Mouse (Mus musculus): Measurements from ENCODE around the gene Rabl2. TPM values are rescaled to one million over a fixed set of nuclear protein-coding genes. Genes with fewer than 3 reads are reported as not detected.

Gene Rabl2
- polyA plus RNA-seq, 1 experiment from 2014 or later = 38.4 TPM

DNA sequence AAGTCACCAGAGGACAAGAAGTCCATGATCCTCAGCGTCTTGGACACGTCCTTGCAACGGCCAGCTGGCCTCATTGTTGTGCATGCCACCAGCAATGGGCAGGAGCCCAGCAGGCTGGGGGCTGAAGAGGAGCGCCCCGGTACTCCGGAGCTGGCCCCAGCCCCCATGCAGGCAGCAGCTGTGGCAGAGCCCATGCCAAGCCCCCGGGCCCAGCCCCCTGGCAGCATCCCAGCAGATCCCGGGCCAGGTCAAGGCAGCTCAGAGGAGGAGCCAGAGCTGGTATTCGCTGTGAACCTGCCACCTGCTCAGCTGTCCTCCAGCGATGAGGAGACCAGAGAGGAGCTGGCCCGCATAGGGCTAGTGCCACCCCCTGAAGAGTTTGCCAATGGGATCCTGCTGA lies 42.9 kb downstream of the Rabl2 start:
- ATAC-seq (ENCODE audit: insufficient number of reproducible peaks, low FRiP score, low TSS enrichment, low read depth) = no peak
- H3K4me1 ChIP-seq = peaks cover 8% of the 10 kb centered on the region
- H3K9ac ChIP-seq = no peak overlapping the region
- H3K27ac ChIP-seq = no peak overlapping the region
- whole genome bisulfite sequencing = 31% methylated on average over 11 of the region's 11 CpGs
- H3K4me3 ChIP-seq = no peak overlapping the region
- peaks cover 31% of the 10 kb centered on the region for H3K27me3 ChIP-seq
- H3K36me3 ChIP-seq = peaks cover 29% of the 10 kb centered on the region
- H3K4me2 ChIP-seq = peak overlapping the region; percentile 48; the same call in 1 of the 2 replicates
- no peaks in the 10 kb centered on the region for H3K9me3 ChIP-seq

DNA sequence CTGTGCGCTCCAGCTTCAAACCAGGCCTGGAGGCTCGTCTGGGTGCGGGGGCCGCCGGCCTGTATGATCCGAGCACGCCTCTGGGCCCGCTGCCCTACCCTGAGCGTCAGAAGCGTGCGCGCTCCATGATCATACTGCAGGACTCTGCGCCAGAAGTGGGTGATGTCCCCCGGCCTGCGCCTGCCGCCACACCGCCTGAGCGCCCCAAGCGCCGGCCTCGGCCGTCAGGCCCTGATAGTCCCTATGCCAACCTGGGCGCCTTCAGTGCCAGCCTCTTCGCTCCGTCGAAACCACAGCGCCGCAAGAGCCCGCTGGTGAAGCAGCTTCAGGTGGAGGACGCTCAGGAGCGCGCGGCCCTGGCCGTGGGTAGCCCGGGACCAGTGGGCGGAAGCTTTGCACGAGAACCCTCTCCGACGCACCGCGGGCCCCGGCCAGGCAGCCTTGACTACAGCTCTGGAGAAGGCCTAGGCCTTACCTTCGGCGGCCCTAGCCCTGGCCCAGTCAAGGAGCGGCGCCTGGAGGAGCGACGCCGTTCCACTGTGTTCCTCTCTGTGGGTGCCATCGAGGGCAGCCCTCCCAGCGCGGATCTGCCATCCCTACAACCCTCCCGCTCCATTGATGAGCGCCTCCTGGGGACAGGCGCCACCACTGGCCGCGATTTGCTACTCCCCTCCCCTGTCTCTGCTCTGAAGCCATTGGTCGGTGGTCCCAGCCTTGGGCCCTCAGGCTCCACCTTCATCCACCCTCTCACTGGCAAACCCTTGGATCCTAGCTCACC lies 43.7 kb downstream of the Rabl2 start:
- Histone ChIP-seq H3K27me3 (peaks cover 31% of the 10 kb centered on the region), H3K4me2 (peak overlapping the region; percentile 48), H3K27ac (no peak overlapping the region), H3K36me3 (peaks cover 35% of the 10 kb centered on the region), H3K9ac (peak overlapping the region; percentile 8; the same call in 1 of the 2 replicates), H3K4me3 (peak overlapping the region; percentile 33), H3K4me1 (peaks cover 8% of the 10 kb centered on the region), H3K9me3 (no peaks in the 10 kb centered on the region)
- 24% methylated on average over 58 of the region's 58 CpGs for WGBS
- peak; percentile 12; the same call in 1 of the 2 replicates for ATAC-seq (ENCODE audit: insufficient number of reproducible peaks, low FRiP score, low TSS enrichment, low read depth)

- Histone ChIP-seq H3K4me3 (peak overlapping the region; percentile 33), H3K27me3 (peaks cover 31% of the 10 kb centered on the region), H3K36me3 (peaks cover 38% of the 10 kb centered on the region), H3K9me3 (no peaks in the 10 kb centered on the region), H3K27ac (no peak overlapping the region), H3K9ac (no peak overlapping the region), H3K4me2 (peak overlapping the region; percentile 48), H3K4me1 (peaks cover 8% of the 10 kb centered on the region)
- no peak for ATAC-seq (ENCODE audit: insufficient number of reproducible peaks, low FRiP score, low TSS enrichment, low read depth)
- 70% methylated on average over 8 of the region's 8 CpGs for WGBS
These were observed 44.4 kb downstream of the Rabl2 start for GRCm38 (mm10) chr15:89547321-89547720.

- no peak overlapping the region for H3K27ac ChIP-seq
- peaks cover 22% of the 10 kb centered on the region for H3K36me3 ChIP-seq
- peaks cover 31% of the 10 kb centered on the region for H3K27me3 ChIP-seq
- WGBS = 76% methylated on average over 7 of the region's 7 CpGs
- H3K4me3 ChIP-seq = no peak overlapping the region
- no peak overlapping the region for H3K9ac ChIP-seq
- ATAC-seq (ENCODE audit: insufficient number of reproducible peaks, low FRiP score, low TSS enrichment, low read depth) = no peak
- no peak overlapping the region for H3K4me2 ChIP-seq
- no peaks in the 10 kb centered on the region for H3K9me3 ChIP-seq
- H3K4me1 ChIP-seq = peaks cover 8% of the 10 kb centered on the region
These were observed 47.6 kb downstream of the Rabl2 start for GRCm38 (mm10) chr15:89544171-89544570.

- Histone ChIP-seq H3K9ac (no peak overlapping the region), H3K27ac (no peak overlapping the region), H3K36me3 (0 out of 2 replicates have a peak, but pooled peaks cover 11% of the 10 kb centered on the region), H3K4me1 (peaks cover 5% of the 10 kb centered on the region), H3K9me3 (no peaks in the 10 kb centered on the region), H3K4me3 (no peak overlapping the region), H3K27me3 (no peaks in the 10 kb centered on the region), H3K4me2 (no peak overlapping the region)
- ATAC-seq (ENCODE audit: insufficient number of reproducible peaks, low FRiP score, low TSS enrichment, low read depth) = no peak
- WGBS = 85% methylated on average over 10 of the region's 10 CpGs
These were observed 57.9 kb downstream of the Rabl2 start for GRCm38 (mm10) chr15:89533843-89534207.

DNA sequence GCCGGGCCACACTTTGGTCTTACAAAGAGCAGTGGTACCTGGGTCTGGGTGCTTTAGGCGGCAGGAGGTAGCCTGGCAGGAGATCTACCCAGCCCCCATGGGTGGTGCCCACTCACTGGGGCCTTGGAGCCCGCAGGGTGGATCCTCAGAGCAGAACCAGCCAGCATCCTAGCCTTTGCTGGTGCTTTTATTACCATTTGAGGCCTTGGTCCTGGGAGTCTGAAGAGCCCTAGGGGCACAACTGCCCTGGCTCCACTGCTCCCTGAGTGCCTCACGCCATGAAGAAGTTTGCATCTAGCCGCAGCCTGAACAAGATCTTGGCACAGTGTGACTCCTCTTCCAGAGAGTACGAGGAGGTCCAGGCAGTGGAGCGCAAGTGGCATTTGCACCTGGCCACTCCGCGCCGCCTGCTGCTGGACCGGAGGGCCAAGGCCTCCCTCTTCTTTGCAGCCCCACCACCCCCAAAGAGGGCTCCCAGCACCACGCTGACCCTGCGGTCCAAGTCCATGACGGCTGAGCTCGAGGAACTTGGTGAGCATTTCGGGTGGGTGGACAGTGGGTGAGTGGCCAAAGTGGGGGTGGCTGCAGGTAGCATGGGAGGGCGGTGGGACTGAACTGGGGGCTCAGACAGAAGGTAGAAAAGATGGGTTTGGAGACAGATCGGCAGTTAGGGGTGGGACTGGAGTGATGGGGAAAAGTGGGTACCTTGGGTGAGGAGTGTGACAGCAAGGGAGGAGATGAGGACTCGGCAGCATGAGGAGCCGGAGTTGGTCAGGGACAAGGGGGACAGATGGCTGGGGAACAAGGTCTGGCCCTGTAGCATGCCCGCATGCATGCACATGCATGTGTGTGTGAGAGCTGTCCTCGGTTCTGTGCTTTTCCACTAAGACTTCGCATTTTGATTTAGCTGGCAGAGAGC lies 58.5 kb downstream of the Rabl2 start:
- Histone ChIP-seq H3K4me1 (peaks cover 5% of the 10 kb centered on the region), H3K9me3 (no peaks in the 10 kb centered on the region), H3K36me3 (0 out of 2 replicates have a peak, but pooled peaks cover 11% of the 10 kb centered on the region), H3K27me3 (no peaks in the 10 kb centered on the region), H3K4me2 (no peak overlapping the region), H3K27ac (no peak overlapping the region), H3K9ac (no peak overlapping the region), H3K4me3 (no peak overlapping the region)
- 73% methylated on average over 23 of the region's 23 CpGs for WGBS
- no peak for ATAC-seq (ENCODE audit: insufficient number of reproducible peaks, low FRiP score, low TSS enrichment, low read depth)

Other genes starting within 250 kb of the Rabl2 start
- 67.8 and 77.2 TPM in 2 replicates for gene Lmf2, start 236.3 kb downstream of the Rabl2 start, polyA plus RNA-seq (2015; fragmentation: Nextera tagmentation; extraction: Ambion mirVana)
- 151 and 161 TPM in 2 replicates for gene Ncaph2, start 236.2 kb downstream of the Rabl2 start, polyA plus RNA-seq (2015; fragmentation: Nextera tagmentation; extraction: Ambion mirVana)
- gene Sco2, start 218.1 kb downstream of the Rabl2 start, polyA plus RNA-seq (2015; fragmentation: Nextera tagmentation; extraction: Ambion mirVana) = 5.5 and 5.6 TPM in 2 replicates
- 1.0 and 1.6 TPM in 2 replicates for gene Tymp, start 214.9 kb downstream of the Rabl2 start, polyA plus RNA-seq (2015; fragmentation: Nextera tagmentation; extraction: Ambion mirVana)
- 0.42 and 0.56 TPM in 2 replicates for gene Odf3b, start 212.6 kb downstream of the Rabl2 start, polyA plus RNA-seq (2015; fragmentation: Nextera tagmentation; extraction: Ambion mirVana)
- not detected in 2 replicates for gene Klhdc7b, start 207.0 kb downstream of the Rabl2 start, polyA plus RNA-seq (2015; fragmentation: Nextera tagmentation; extraction: Ambion mirVana)
- not detected in 2 replicates for gene Syce3, start 181.4 kb downstream of the Rabl2 start, polyA plus RNA-seq (2015; fragmentation: Nextera tagmentation; extraction: Ambion mirVana)
- gene Cpt1b, start 166.1 kb downstream of the Rabl2 start, polyA plus RNA-seq (2015; fragmentation: Nextera tagmentation; extraction: Ambion mirVana) = 0.91 and 6.1 TPM in 2 replicates
- 2.1 and 3.5 TPM in 2 replicates for gene C730034F03Rik, start 162.3 kb downstream of the Rabl2 start, polyA plus RNA-seq (2015; fragmentation: Nextera tagmentation; extraction: Ambion mirVana)
- 0.16 TPM in 1 of 2 replicates, not detected in the other for gene Gm44502, start 162.2 kb downstream of the Rabl2 start, polyA plus RNA-seq (2015; fragmentation: Nextera tagmentation; extraction: Ambion mirVana)
- gene Chkb, start 162.0 kb downstream of the Rabl2 start, polyA plus RNA-seq (2015; fragmentation: Nextera tagmentation; extraction: Ambion mirVana) = 53.0 and 55.5 TPM in 2 replicates
- 0.63 and 0.82 TPM in 2 replicates for gene Mapk8ip2, start 138.0 kb downstream of the Rabl2 start, polyA plus RNA-seq (2015; fragmentation: Nextera tagmentation; extraction: Ambion mirVana)
- gene Arsa, start 114.5 kb downstream of the Rabl2 start, polyA plus RNA-seq (2015; fragmentation: Nextera tagmentation; extraction: Ambion mirVana) = 27.6 and 31.7 TPM in 2 replicates
- gene Shank3, start 92.3 kb downstream of the Rabl2 start, polyA plus RNA-seq (2015; fragmentation: Nextera tagmentation; extraction: Ambion mirVana) = 1.2 and 1.7 TPM in 2 replicates
- 0.22 TPM in 1 of 2 replicates, not detected in the other for gene Acr, start 23.6 kb downstream of the Rabl2 start, polyA plus RNA-seq (2015; fragmentation: Nextera tagmentation; extraction: Ambion mirVana)
- 0.12 and 0.26 TPM in 2 replicates for gene Syt10, start 249.9 kb upstream of the Rabl2 start, polyA plus RNA-seq (2015; fragmentation: Nextera tagmentation; extraction: Ambion mirVana)

Measured in limb, embryonic 15.5 days (tissue).